In genomic region chr1:105977446-105978094, GRCm38 (mm10) we compare ENCODE assay signal across 20 mouse cellular contexts. TPM values are rescaled to one million over a fixed set of nuclear protein-coding genes. Genes with fewer than 3 reads are reported as not detected.
DNase-seq lines count a peak whose midpoint lies in the region; ATAC-seq and TF ChIP-seq lines count a peak whose summit lies in the region.
"Had no signal": no experiment of that assay in that cellular context is flagged by ENCODE, and none has a peak within 500 bp of the region (broad histone marks: within the 10 kb centered on the region; RNA-seq: fewer than 3 reads in every experiment).

No protein-coding gene starts in this region.

- TF ChIP-seq POLR2A in liver, adult 2 months (IDR thresholded peaks at IDR 0.05; ENCODE audit: extremely low read depth, insufficient read depth, low read length) = no peak

- no peak overlapping the region for H3K4me2 ChIP-seq in kidney, embryonic 15.5 days
- no peak overlapping the region for H3K4me2 ChIP-seq in liver, embryonic 13.5 days
- H3K4me2 ChIP-seq: embryonic facial prominence, embryonic 13.5 days; hindbrain, embryonic 12.5 days; limb, embryonic 15.5 days; midbrain, embryonic 12.5 days; neural tube, embryonic 13.5 days had no signal

- H3K27ac ChIP-seq in liver, adult 2 months (replicated peaks; ENCODE audit: insufficient read depth, low read depth, low read length) = peak overlapping the region; percentile 85
- H3K27ac ChIP-seq in kidney, embryonic 15.5 days = 0 out of 2 replicates have a peak overlapping the region, but pooled peaks have one; percentile 4
- H3K27ac ChIP-seq in liver, embryonic 13.5 days = peak overlapping the region; percentile 62
- H3K27ac ChIP-seq: embryonic facial prominence, embryonic 13.5 days; heart, adult 2 months; hindbrain, embryonic 12.5 days; limb, embryonic 15.5 days; midbrain, embryonic 12.5 days; neural tube, embryonic 13.5 days had no signal

- no peaks in the 10 kb centered on the region for H3K27me3 ChIP-seq in liver, adult 2 months (ENCODE audit: control insufficient read depth, insufficient read depth, low read length)
- no peaks in the 10 kb centered on the region for H3K27me3 ChIP-seq in kidney, embryonic 15.5 days
- H3K27me3 ChIP-seq in liver, embryonic 13.5 days = no peaks in the 10 kb centered on the region
- H3K27me3 ChIP-seq: embryonic facial prominence, embryonic 13.5 days; hindbrain, embryonic 12.5 days; limb, embryonic 15.5 days; midbrain, embryonic 12.5 days; neural tube, embryonic 13.5 days had no signal

- ATAC-seq in kidney, embryonic 15.5 days (replicated peaks; ENCODE audit: low FRiP score) = peak; percentile 23; the same call in 1 of the 2 replicates
- peak; percentile 46 for ATAC-seq in liver, embryonic 13.5 days (ENCODE audit: low read depth)
- ATAC-seq in granulocyte monocyte progenitor cell, adult 5-6 weeks (replicated peaks; ENCODE audit: poor library complexity, severe bottlenecking) = no peak
- ATAC-seq: inflammation-experienced regulatory T-cells, adult 6 months had no signal

- H3K79me2 ChIP-seq in liver, adult 2 months (ENCODE audit: control insufficient read depth, insufficient read depth, low read length) = no peaks in the 10 kb centered on the region; the same call in 1 of the 2 replicates

- no peak overlapping the region for H3K4me3 ChIP-seq in liver, adult 2 months (ENCODE audit: insufficient read depth, low read depth, low read length)
- no peak overlapping the region for H3K4me3 ChIP-seq in kidney, embryonic 15.5 days (replicated peaks)
- H3K4me3 ChIP-seq in liver, embryonic 13.5 days (replicated peaks) = no peak overlapping the region
- H3K4me3 ChIP-seq: embryonic facial prominence, embryonic 13.5 days; heart, adult 2 months; hindbrain, embryonic 12.5 days; limb, embryonic 15.5 days; midbrain, embryonic 12.5 days; neural tube, embryonic 13.5 days had no signal

- TF ChIP-seq CTCF in liver, adult 2 months (IDR thresholded peaks at IDR 0.05; ENCODE audit: low read depth, low read length) = no peak

- DNase-seq in liver, adult 2 months (ENCODE audit: extremely low read depth, low read depth, low spot score) = peak; percentile 84
- no peak for DNase-seq in liver
- DNase-seq in liver, embryonic 13.5 days = no peak
- DNase-seq in layer of hippocampus, adult 9-10 months (ENCODE audit: low spot score) = no peak
- no peak for DNase-seq in retina, postnatal 1 day
- DNase-seq: adrenal gland, postnatal 36 days; cerebellum, adult 9-10 months; gastrocnemius, postnatal 10 days; heart, adult 2 months; lung, postnatal 14 days; right cerebral cortex, postnatal 4 days; thymus, postnatal 36 days had no signal

- WGBS in liver, adult 2 months = 22% methylated on average over 7 of the region's 7 CpGs
- WGBS in kidney, embryonic 15.5 days = 72% methylated on average over 7 of the region's 7 CpGs
- WGBS in liver, embryonic 13.5 days (ENCODE audit: insufficient replicate concordance) = 71% methylated on average over 7 of the region's 7 CpGs

- peaks cover 4% of the 10 kb centered on the region; the same call in 1 of the 2 replicates for H3K36me3 ChIP-seq in liver, adult 2 months (ENCODE audit: control insufficient read depth, insufficient read depth, low read length)
- H3K36me3 ChIP-seq in kidney, embryonic 15.5 days = no peaks in the 10 kb centered on the region
- H3K36me3 ChIP-seq in liver, embryonic 13.5 days = no peaks in the 10 kb centered on the region
- H3K36me3 ChIP-seq: embryonic facial prominence, embryonic 13.5 days; hindbrain, embryonic 12.5 days; limb, embryonic 15.5 days; midbrain, embryonic 12.5 days; neural tube, embryonic 13.5 days had no signal

- 0 out of 2 replicates have a peak, but pooled peaks cover 2% of the 10 kb centered on the region for H3K9me3 ChIP-seq in kidney, embryonic 15.5 days (replicated peaks)
- H3K9me3 ChIP-seq in liver, embryonic 13.5 days (replicated peaks) = no peaks in the 10 kb centered on the region
- H3K9me3 ChIP-seq: hindbrain, embryonic 12.5 days; limb, embryonic 15.5 days; midbrain, embryonic 12.5 days; neural tube, embryonic 13.5 days had no signal

- no peak overlapping the region for H3K9ac ChIP-seq in liver, adult 2 months (ENCODE audit: low read depth, low read length)
- no peak overlapping the region for H3K9ac ChIP-seq in kidney, embryonic 15.5 days
- H3K9ac ChIP-seq in liver, embryonic 13.5 days = no peak overlapping the region
- H3K9ac ChIP-seq: embryonic facial prominence, embryonic 13.5 days; hindbrain, embryonic 12.5 days; limb, embryonic 15.5 days; midbrain, embryonic 12.5 days; neural tube, embryonic 13.5 days had no signal

- peaks cover 19% of the 10 kb centered on the region for H3K4me1 ChIP-seq in liver, adult 2 months (ENCODE audit: control insufficient read depth, insufficient read depth, low read length)
- peaks cover 10% of the 10 kb centered on the region; the same call in 1 of the 2 replicates for H3K4me1 ChIP-seq in kidney, embryonic 15.5 days
- H3K4me1 ChIP-seq in liver, embryonic 13.5 days (replicated peaks) = peaks cover 17% of the 10 kb centered on the region
- H3K4me1 ChIP-seq: embryonic facial prominence, embryonic 13.5 days; hindbrain, embryonic 12.5 days; limb, embryonic 15.5 days; midbrain, embryonic 12.5 days; neural tube, embryonic 13.5 days had no signal

RNA-seq across cellular contexts. Expression of gene Zcchc2, which starts 12.6 kb away (rescaled TPM):
- 12.2 and 16.2 TPM in 2 replicates for total RNA-seq in liver, adult 2 months (2014; rRNA removed)
- polyA plus RNA-seq in liver, adult 2 months (2012; rRNA removed) = 12.6 and 15.3 TPM in 2 replicates
- 3.1 and 3.2 TPM in 2 replicates for polyA plus RNA-seq in kidney, embryonic 15.5 days (2015; fragmentation: Nextera tagmentation; extraction: Ambion mirVana)
- polyA plus RNA-seq in liver, embryonic 13.5 days (2015; fragmentation: Nextera tagmentation; extraction: Ambion mirVana) = 1.2 and 1.4 TPM in 2 replicates
- 14.8 and 18.7 TPM in 2 replicates for total RNA-seq in granulocyte monocyte progenitor cell, adult 5-6 weeks (2014; fragmentation: Nextera tagmentation)
- 13.7 and 15.9 TPM in 2 replicates for total RNA-seq in granulocyte monocyte progenitor cell, adult 5-6 weeks (2017)

Comparison
In these comparisons a context has a peak if more than half of its experiments do, and no peak if none do; other contexts are left out.
1. H3K27ac ChIP-seq: peak in every context shown above with its lines; median percentile 85 in liver, adult 2 months; 62 in liver, embryonic 13.5 days; 4 in kidney, embryonic 15.5 days.